Mouse (Mus musculus): Measurements from ENCODE around the gene Ezh2.

GRCm38 (mm10) chr6:47561426-47561825 lies 33.7 kb downstream of the Ezh2 start:
- TF ChIP-seq TAL1 (IDR thresholded peaks at IDR 0.05; ENCODE audit: low read length) (no peak), GATA1 (IDR thresholded peaks at IDR 0.05; ENCODE audit: low read length) (no peak)
